Mouse (Mus musculus) midbrain, embryonic 14.5 days (tissue): ENCODE measurements at regions not wholly inside any gene's neighbourhood (a gene's known extent, or its start where the extent isn't known, plus 50 kb on each side); places are given as distances from the start of the nearest gene placed in this dataset.
"Not testable (repeated sequence)": the region's sequence is repeated elsewhere in the genome, so short reads cannot be mapped to it uniquely, and the experiment has no call there.

ENCODE experiments used
- ATAC-seq: fragments of 200-750 bp; cut with Nextera tagmentation; 2 replicates; pipeline ENCODE4 v1.8.0; 2017; ENCODE audit warnings: moderate number of reproducible peaks, moderate library complexity; ENCODE audit not compliant: low FRiP score, low TSS enrichment
- DNase-seq: peaks from one replicate; pipeline ENCODE4 v3.0.0-alpha.2; 2015
- H3K27ac ChIP-seq: fragments of 300-500 bp; sonication (generic); replicated peaks from 2 replicates; pipeline ENCODE4 v1.5.1; 2014; ENCODE audit warnings: mild to moderate bottlenecking, low read depth, low read length, moderate library complexity
- H3K27me3 ChIP-seq: fragments of 300-500 bp; sonication (generic); 2 replicates; pipeline ENCODE4 v1.6.1; 2014; ENCODE audit warnings: low read length, control low read depth, mixed read lengths; ENCODE audit not compliant: control insufficient read depth, insufficient read depth
- H3K36me3 ChIP-seq: fragments of 300-500 bp; sonication (generic); 2 replicates; pipeline ENCODE4 v1.6.1; 2014; ENCODE audit warnings: low read length, control low read depth; ENCODE audit not compliant: control insufficient read depth, insufficient read depth
- H3K4me1 ChIP-seq: fragments of 300-500 bp; sonication (generic); 2 replicates; pipeline ENCODE4 v1.6.1; 2014; ENCODE audit warnings: mild to moderate bottlenecking, antibody characterized with exemption, low read length, control low read depth; ENCODE audit not compliant: control insufficient read depth, insufficient read depth
- H3K4me2 ChIP-seq: fragments of 300-500 bp; sonication (generic); 2 replicates; pipeline ENCODE4 v1.6.1; 2014; ENCODE audit warnings: mild to moderate bottlenecking, low read length, moderate library complexity
- H3K4me3 ChIP-seq: fragments of 300-500 bp; sonication (generic); replicated peaks from 2 replicates; pipeline ENCODE4 v1.5.1; 2014; ENCODE audit warnings: low read depth, low read length
- H3K9ac ChIP-seq: fragments of 300-500 bp; sonication (generic); replicated peaks from 2 replicates; pipeline ENCODE4 v1.6.1; 2014; ENCODE audit warnings: mild to moderate bottlenecking, low read length, moderate library complexity
- H3K9me3 ChIP-seq: fragments of 300-500 bp; sonication (generic); 2 replicates; pipeline ENCODE4 v1.6.1; 2016; ENCODE audit warnings: low read length, control low read depth, mixed read lengths; ENCODE audit not compliant: control insufficient read depth
- whole genome bisulfite sequencing: fragments of 180-500 bp; shearing (Covaris S2); extraction: QIAGEN DNeasy Blood & Tissue Kit; methylation state at CpG from one replicate; pipeline ENCODE4 v1.1.7; 2014; 5-methylcytosine and 5-hydroxymethylcytosine counted together

- H3K4me1 ChIP-seq, result no peaks in the 10 kb centered on the region
- no peak overlapping the region for H3K9ac ChIP-seq
- no peaks in the 10 kb centered on the region for H3K27me3 ChIP-seq
- no peak overlapping the region for H3K4me3 ChIP-seq
- H3K4me2 ChIP-seq, result no peak overlapping the region
- no peaks in the 10 kb centered on the region for H3K36me3 ChIP-seq
- DNase-seq, result no peak
- no peak overlapping the region for H3K27ac ChIP-seq
- no peaks in the 10 kb centered on the region for H3K9me3 ChIP-seq
- ATAC-seq, result no peak
- 93% methylated on average over 1 of the region's 1 CpGs for WGBS
These were observed 549.6 kb upstream of the Chordc1 start for GRCm38 (mm10) chr9:17742308-17742707.

- Histone ChIP-seq H3K4me1 (no peaks in the 10 kb centered on the region), H3K4me3 (no peak overlapping the region), H3K9me3 (no peaks in the 10 kb centered on the region), H3K27me3 (no peaks in the 10 kb centered on the region), H3K9ac (no peak overlapping the region), H3K4me2 (no peak overlapping the region), H3K36me3 (no peaks in the 10 kb centered on the region), H3K27ac (no peak overlapping the region)
- DNase-seq (no peak), ATAC-seq (no peak)
These were observed 546.7 kb upstream of the Chordc1 start for GRCm38 (mm10) chr9:17745238-17745637.

GRCm38 (mm10) chr9:17745684-17746083, 546.2 kb upstream of the Chordc1 start:
- Histone ChIP-seq H3K9me3 (no peaks in the 10 kb centered on the region), H3K4me2 (no peak overlapping the region), H3K36me3 (no peaks in the 10 kb centered on the region), H3K9ac (no peak overlapping the region), H3K4me1 (no peaks in the 10 kb centered on the region), H3K27me3 (no peaks in the 10 kb centered on the region), H3K4me3 (no peak overlapping the region), H3K27ac (no peak overlapping the region)
- DNase-seq, result no peak
- ATAC-seq, result no peak

- not testable (repeated sequence) for H3K9me3 ChIP-seq, H3K4me2 ChIP-seq, ATAC-seq, H3K27me3 ChIP-seq, H3K9ac ChIP-seq, H3K4me1 ChIP-seq, H3K27ac ChIP-seq, DNase-seq, H3K4me3 ChIP-seq, H3K36me3 ChIP-seq
- 2% methylated on average over 2 of the region's 2 CpGs for WGBS
These were observed 500.1 kb upstream of the Chordc1 start for GRCm38 (mm10) chr9:17791835-17792234.

- 5% methylated on average over 3 of the region's 3 CpGs for WGBS
- H3K9me3 ChIP-seq, result no peaks in the 10 kb centered on the region
- H3K27ac ChIP-seq, result no peak overlapping the region
- H3K4me1 ChIP-seq, result no peaks in the 10 kb centered on the region
- H3K36me3 ChIP-seq, result no peaks in the 10 kb centered on the region
- DNase-seq, result peak; percentile 8
- H3K4me2 ChIP-seq, result no peak overlapping the region
- H3K27me3 ChIP-seq, result no peaks in the 10 kb centered on the region
- no peak for ATAC-seq
- no peak overlapping the region for H3K4me3 ChIP-seq
- H3K9ac ChIP-seq, result no peak overlapping the region
These were observed 475.1 kb upstream of the Chordc1 start for GRCm38 (mm10) chr9:17816730-17817403.

- Histone ChIP-seq H3K27me3 (no peaks in the 10 kb centered on the region), H3K4me2 (no peak overlapping the region), H3K36me3 (no peaks in the 10 kb centered on the region), H3K4me3 (no peak overlapping the region), H3K4me1 (no peaks in the 10 kb centered on the region), H3K9ac (no peak overlapping the region), H3K9me3 (no peaks in the 10 kb centered on the region), H3K27ac (no peak overlapping the region)
- 9% methylated on average over 1 of the region's 1 CpGs for WGBS
- no peak for ATAC-seq
- no peak for DNase-seq
These were observed 474.6 kb upstream of the Chordc1 start for GRCm38 (mm10) chr9:17817404-17817736.

- no peaks in the 10 kb centered on the region for H3K27me3 ChIP-seq
- no peak overlapping the region for H3K4me2 ChIP-seq
- WGBS, result 89% methylated on average over 2 of the region's 2 CpGs
- no peak overlapping the region for H3K4me3 ChIP-seq
- ATAC-seq (no peak), DNase-seq (no peak)
- no peak overlapping the region for H3K9ac ChIP-seq
- no peaks in the 10 kb centered on the region for H3K36me3 ChIP-seq
- H3K4me1 ChIP-seq, result no peaks in the 10 kb centered on the region
- H3K27ac ChIP-seq, result no peak overlapping the region
- no peaks in the 10 kb centered on the region for H3K9me3 ChIP-seq
These were observed 426.4 kb upstream of the Chordc1 start for GRCm38 (mm10) chr9:17865528-17865927.

- ATAC-seq (no peak), DNase-seq (no peak)
- Histone ChIP-seq H3K4me3 (no peak overlapping the region), H3K9ac (no peak overlapping the region), H3K27ac (no peak overlapping the region), H3K4me2 (no peak overlapping the region), H3K27me3 (no peaks in the 10 kb centered on the region), H3K4me1 (no peaks in the 10 kb centered on the region), H3K36me3 (no peaks in the 10 kb centered on the region), H3K9me3 (no peaks in the 10 kb centered on the region)
- 18% methylated on average over 2 of the region's 2 CpGs for WGBS
These were observed 417.1 kb upstream of the Chordc1 start for GRCm38 (mm10) chr9:17874795-17875194.
